Mouse (Mus musculus) heart, adult 2 months (tissue): Measurements from ENCODE around the gene Inhbe. TPM values are rescaled to one million over a fixed set of nuclear protein-coding genes. Genes with fewer than 3 reads are reported as not detected.

ENCODE experiments used
- DNase-seq, 2 experiments: peaks; one replicate each; pipeline ENCODE4 v3.0.0; 2021
- H3K27ac ChIP-seq: fragments of 200-600 bp; 2 replicates; pipeline ENCODE4 v1.8.1; 2022
- H3K27me3 ChIP-seq: fragments of 200-500 bp; 2 replicates; pipeline ENCODE4 v1.6.1; 2012; ENCODE audit warnings: mild to moderate bottlenecking, low read length, inconsistent platforms, mixed read lengths; ENCODE audit not compliant: control insufficient read depth, insufficient read depth
- H3K36me3 ChIP-seq: fragments of 200-500 bp; 2 replicates; pipeline ENCODE4 v1.6.1; 2012; ENCODE audit warnings: low read length, inconsistent platforms; ENCODE audit not compliant: control insufficient read depth, insufficient read depth
- H3K4me1 ChIP-seq: fragments of 200-500 bp; 2 replicates; pipeline ENCODE4 v1.6.1; 2011; ENCODE audit warnings: low read length; ENCODE audit not compliant: control insufficient read depth, insufficient read depth
- H3K4me3 ChIP-seq: fragments of 200-600 bp; 2 replicates; pipeline ENCODE4 v1.8.1; 2022
- H3K79me2 ChIP-seq: fragments of 200-500 bp; replicated peaks from 2 replicates; pipeline ENCODE4 v1.6.1; 2012; ENCODE audit warnings: mild to moderate bottlenecking, inconsistent platforms, low read length, moderate library complexity, mixed read lengths; ENCODE audit not compliant: control insufficient read depth, insufficient read depth
- H3K9ac ChIP-seq: fragments of 200-500 bp; 2 replicates; pipeline ENCODE4 v1.6.1; 2012; ENCODE audit warnings: low read depth, mild to moderate bottlenecking, control low read depth, inconsistent platforms, low read length, mixed read lengths
- CTCF ChIP-seq: fragments of 200-600 bp; IDR thresholded peaks from 2 replicates; pipeline ENCODE4 v1.8.1; 2022; ENCODE audit warnings: antibody characterized with exemption, mild to moderate bottlenecking, moderate library complexity
- EP300 ChIP-seq: fragments of 200-500 bp; IDR thresholded peaks from 2 replicates; pipeline ENCODE4 v1.6.1; 2011; ENCODE audit warnings: low read depth, low read length, control low read depth; ENCODE audit not compliant: insufficient read depth
- POLR2A ChIP-seq: fragments of 200-500 bp; IDR thresholded peaks from 2 replicates; pipeline ENCODE4 v1.6.1; 2011; ENCODE audit warnings: mild to moderate bottlenecking, low read depth, low read length, control low read depth; ENCODE audit not compliant: insufficient read depth
- WGBS: fragments of 180-500 bp; shearing (Covaris S2); methylation state at CpG from one replicate; pipeline ENCODE4 v1.1.7; 2018; 5-methylcytosine and 5-hydroxymethylcytosine counted together
- intact Hi-C: fragments of 180-260 bp; cut with DNase I; formaldehyde crosslinking; loops from one replicate; pipeline ENCODE4 v1.15.1; 2025
- long read RNA-seq: library from polyadenylated mRNA; stranded (forward); transcript quantifications from one replicate; pipeline ENCODE4 v2.0.0, GENCODE M21; 2021
- polyA plus RNA-seq: library from polyadenylated mRNA; depleted of rRNA; stranded (reverse); fragments of >200 nt; gene quantifications from 2 replicates; pipeline ENCODE4 v1.2.3, GENCODE M21; 2012; rRNA removed
- total RNA-seq, 2 experiments: library from RNA; stranded (reverse); gene quantifications; 2 replicates each; pipeline ENCODE4 v1.2.3; 2021

Inhbe gene
- total RNA-seq, result not detected
- polyA plus RNA-seq, result not detected in 2 replicates
- long read RNA-seq, result 0 reads

- intact Hi-C loops, result loop anchor here (5.0 kb wide), 1 partner anchor 68 kb away; no protein-coding TSS in a partner anchor
- H3K4me3 ChIP-seq, result no peak within 1 kb of the TSS
- peak in 1 of 2 experiments; percentile 56 for DNase-seq
- no peaks in the 10 kb centered on the region for H3K4me1 ChIP-seq
- WGBS, result 65% methylated on average over 18 of the region's 18 CpGs
- no peaks in the 10 kb centered on the region for H3K36me3 ChIP-seq
- H3K9ac ChIP-seq, result no peak within 1 kb of the TSS
- peak within 1 kb of the TSS; percentile 81 for H3K27ac ChIP-seq
- no peaks in the 10 kb centered on the region for H3K27me3 ChIP-seq
- TF ChIP-seq CTCF (peak; percentile 64), EP300 (no peak), POLR2A (no peak)
- H3K79me2 ChIP-seq, result no peaks in the 10 kb centered on the region
Measured at GRCm38 (mm10) chr10:127353909-127354895, at the start of gene Inhbe. Gene Inhbe (minus strand): TSS chr10:127354411.

DNA sequence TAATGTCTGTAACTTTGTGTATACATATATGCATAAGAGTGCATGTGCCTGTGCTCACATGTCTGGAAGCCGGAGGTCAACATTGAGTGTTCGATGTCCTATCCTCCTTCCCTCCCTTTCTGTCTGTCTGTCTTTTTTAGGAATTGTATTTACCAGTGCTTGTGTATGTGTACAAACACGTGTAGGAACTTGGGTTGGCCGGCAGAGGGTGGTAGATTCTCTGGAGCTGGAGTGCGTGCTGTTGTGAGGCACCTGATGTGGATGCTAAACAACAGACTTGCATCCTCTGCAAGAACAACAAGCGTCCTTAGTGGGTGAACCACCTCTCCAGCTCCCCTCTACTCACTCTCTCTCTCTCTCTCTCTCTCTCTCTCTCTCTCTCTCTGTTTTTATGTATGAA lies 37.6 kb upstream of the Inhbe start:
- TF ChIP-seq CTCF, result 0 out of 2 replicates have a peak, but pooled peaks have one; percentile 20
- no peak for TF ChIP-seq EP300
- Histone ChIP-seq H3K4me3 (no peak overlapping the region), H3K27ac (no peak overlapping the region), H3K27me3 (no peaks in the 10 kb centered on the region), H3K4me1 (no peaks in the 10 kb centered on the region), H3K9ac (no peak overlapping the region), H3K79me2 (peaks cover 4% of the 10 kb centered on the region), H3K36me3 (no peaks in the 10 kb centered on the region; the same call in 1 of the 2 replicates)
- intact Hi-C loops, result no loop called here
- no peak for DNase-seq
- 82% methylated on average over 6 of the region's 6 CpGs for WGBS

GRCm38 (mm10) chr10:127381743-127382134 lies 27.5 kb upstream of the Inhbe start:
- WGBS, result 53% methylated on average over 2 of the region's 2 CpGs
- intact Hi-C loops, result loop anchor here (5.0 kb wide), 1 partner anchor 46 kb away; no protein-coding TSS in a partner anchor

GRCm38 (mm10) chr10:127380767-127381742 lies 26.8 kb upstream of the Inhbe start:
- DNase-seq, result peak; percentile 82 to 84
- Histone ChIP-seq H3K27ac (peak overlapping the region; percentile 94), H3K4me3 (peak overlapping the region; percentile 81), H3K36me3 (peaks cover 3% of the 10 kb centered on the region; the same call in 1 of the 2 replicates), H3K4me1 (peaks cover 4% of the 10 kb centered on the region), H3K79me2 (peaks cover 3% of the 10 kb centered on the region), H3K27me3 (no peaks in the 10 kb centered on the region), H3K9ac (peak overlapping the region; percentile 86)
- TF ChIP-seq EP300, result no peak
- TF ChIP-seq POLR2A, result 0 out of 2 replicates have a peak, but pooled peaks have one; percentile 34
- TF ChIP-seq CTCF, result peak; percentile 52
- intact Hi-C loops, result loop anchor here (5.0 kb wide), 1 partner anchor 46 kb away; no protein-coding TSS in a partner anchor
- 18% methylated on average over 53 of the region's 79 CpGs for WGBS

More at GRCm38 (mm10) chr10:127381743-127382134, 27.5 kb upstream of the Inhbe start:
- H3K36me3 ChIP-seq, result peaks cover 3% of the 10 kb centered on the region; the same call in 1 of the 2 replicates
- H3K27ac ChIP-seq, result peak overlapping the region; percentile 88
- H3K9ac ChIP-seq, result peak overlapping the region; percentile 31; the same call in 1 of the 2 replicates
- no peak for DNase-seq
- TF ChIP-seq POLR2A, result no peak
- TF ChIP-seq EP300, result no peak
- TF ChIP-seq CTCF, result no peak
- H3K4me1 ChIP-seq, result peaks cover 4% of the 10 kb centered on the region
- no peaks in the 10 kb centered on the region for H3K27me3 ChIP-seq
- peaks cover 4% of the 10 kb centered on the region for H3K79me2 ChIP-seq
- H3K4me3 ChIP-seq, result peak overlapping the region; percentile 68; the same call in 1 of the 2 replicates

DNA sequence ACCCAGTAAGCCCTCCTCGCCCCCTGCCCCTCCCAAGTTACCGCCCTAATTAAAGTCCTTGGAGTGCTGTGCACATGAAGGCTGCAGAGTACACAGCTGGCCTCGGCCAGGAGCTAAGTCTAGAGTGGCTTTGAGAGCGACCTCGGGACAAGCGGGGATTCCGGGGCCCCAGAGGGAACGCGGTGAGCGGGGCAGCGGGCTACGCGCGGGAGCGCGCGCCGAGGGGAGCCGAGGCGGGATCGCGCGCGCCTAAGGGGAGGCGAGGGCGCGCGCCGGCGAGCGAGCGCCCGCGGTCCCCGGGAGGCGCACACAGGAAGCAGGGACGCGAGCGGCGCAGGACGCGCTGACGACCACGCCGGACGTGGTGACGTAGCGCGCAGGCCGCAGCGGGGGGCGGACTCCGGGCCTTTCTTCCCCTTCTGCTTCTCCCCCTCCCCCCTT lies 26.1 kb upstream of the Inhbe start, which contains the start of gene R3hdm2:
R3hdm2 (plus strand) TSS at position 77 of the 441 bp plus-strand sequence.
- under 1% methylated on average over 51 of the region's 53 CpGs for WGBS
- intact Hi-C loops, result loop anchor here (5.0 kb wide), 1 partner anchor 47 kb away; no protein-coding TSS in a partner anchor
- Histone ChIP-seq H3K36me3 (peaks cover 3% of the 10 kb centered on the region; the same call in 1 of the 2 replicates), H3K9ac (peak within 1 kb of the TSS; percentile 96), H3K4me1 (peaks cover 4% of the 10 kb centered on the region), H3K4me3 (peak within 1 kb of the TSS; percentile 81), H3K79me2 (peaks cover 3% of the 10 kb centered on the region), H3K27ac (peak within 1 kb of the TSS; percentile 94), H3K27me3 (no peaks in the 10 kb centered on the region)
- peak; percentile 91 to 95 for DNase-seq
- no peak; the same call in 1 of the 2 replicates for TF ChIP-seq POLR2A
- TF ChIP-seq CTCF, result no peak
- no peak for TF ChIP-seq EP300
